Mouse (Mus musculus): ENCODE measurements around the gene Nt5c3b.

The Nt5c3b gene

GRCm38 (mm10) chr11:100399727-100400538 is 41.7 kb downstream of the Nt5c3b start:
- DNase-seq (ENCODE audit: low spot score in 2 of 2) = no peak

GRCm38 (mm10) chr11:100399320-100399719 is 42.3 kb downstream of the Nt5c3b start:
- no peak for DNase-seq (ENCODE audit: low spot score in 2 of 2)

- DNase-seq (ENCODE audit: low spot score in 2 of 2) = no peak
Measured at GRCm38 (mm10) chr11:100398517-100398916, 43.1 kb downstream of the Nt5c3b start.

- DNase-seq (ENCODE audit: low spot score in 2 of 2) = peak; percentile 99
Measured at GRCm38 (mm10) chr11:100397600-100398389, 43.8 kb downstream of the Nt5c3b start, which contains the start of gene Jup. Gene Jup, minus strand, starts transcription at chr11:100397763.

GRCm38 (mm10) chr11:100396886-100397599 is 44.6 kb downstream of the Nt5c3b start:
- DNase-seq (ENCODE audit: low spot score in 2 of 2) = peak in 1 of 2 experiments; percentile 29

GRCm38 (mm10) chr11:100395861-100396631 is 45.6 kb downstream of the Nt5c3b start:
- no peak for DNase-seq (ENCODE audit: low spot score in 2 of 2)

- DNase-seq (ENCODE audit: low spot score in 2 of 2) = no peak
Measured at GRCm38 (mm10) chr11:100395200-100395599, 46.4 kb downstream of the Nt5c3b start.

GRCm38 (mm10) chr11:100394353-100395074 is 47.1 kb downstream of the Nt5c3b start:
- DNase-seq (ENCODE audit: low spot score in 2 of 2) = no peak

- DNase-seq (ENCODE audit: low spot score in 2 of 2) = no peak
Measured at GRCm38 (mm10) chr11:100393733-100394132, 47.9 kb downstream of the Nt5c3b start.

- no peak for DNase-seq (ENCODE audit: low spot score in 2 of 2)
Measured at GRCm38 (mm10) chr11:100392958-100393357, 48.6 kb downstream of the Nt5c3b start.

- DNase-seq (ENCODE audit: low spot score in 2 of 2) = no peak
Measured at GRCm38 (mm10) chr11:100391884-100392345, 49.7 kb downstream of the Nt5c3b start.

- DNase-seq (ENCODE audit: low spot score in 2 of 2) = no peak
Measured at GRCm38 (mm10) chr11:100391081-100391883, 50.3 kb downstream of the Nt5c3b start.

GRCm38 (mm10) chr11:100389931-100390445 is 51.6 kb downstream of the Nt5c3b start:
- DNase-seq (ENCODE audit: low spot score in 2 of 2) = no peak

- no peak for DNase-seq (ENCODE audit: low spot score in 2 of 2)
Measured at GRCm38 (mm10) chr11:100388588-100388987, 53.0 kb downstream of the Nt5c3b start.

GRCm38 (mm10) chr11:100387589-100388375 is 53.8 kb downstream of the Nt5c3b start:
- DNase-seq (ENCODE audit: low spot score in 2 of 2) = no peak

GRCm38 (mm10) chr11:100387111-100387510 is 54.5 kb downstream of the Nt5c3b start:
- DNase-seq (ENCODE audit: low spot score in 2 of 2) = no peak

- no peak for DNase-seq (ENCODE audit: low spot score in 2 of 2)
Measured at GRCm38 (mm10) chr11:100386586-100386985, 55.0 kb downstream of the Nt5c3b start.

- DNase-seq (ENCODE audit: low spot score in 2 of 2) = no peak
Measured at GRCm38 (mm10) chr11:100385016-100385415, 56.6 kb downstream of the Nt5c3b start.

GRCm38 (mm10) chr11:100382682-100383081 is 58.9 kb downstream of the Nt5c3b start:
- DNase-seq (ENCODE audit: low spot score in 2 of 2) = no peak

Data from frontal cortex, postnatal 25 days (tissue).